Mouse (Mus musculus) brain, embryonic 14.5 days (tissue): ENCODE results near the gene Fam71e1. TPM values are rescaled to one million over a fixed set of nuclear protein-coding genes. Genes with fewer than 3 reads are reported as not detected.
A peak's percentile ranks its signal among the peaks of the same experiment; 100 is the strongest.

Experiments
- DNase-seq: peaks from one replicate; pipeline ENCODE4 v3.0.0-alpha.2; 2011; ENCODE audit warnings: low read depth
- CTCF ChIP-seq: fragments of 200-500 bp; IDR thresholded peaks from 2 replicates; pipeline ENCODE4 v1.5.1; 2012; ENCODE audit warnings: inconsistent platforms, mild to moderate bottlenecking, moderate library complexity, borderline replicate concordance; ENCODE audit not compliant: insufficient read depth, insufficient read length; ENCODE audit errors: extremely low read depth
- POLR2A ChIP-seq: fragments of 200-500 bp; IDR thresholded peaks from 2 replicates; pipeline ENCODE4 v1.6.1; 2012; ENCODE audit warnings: mild to moderate bottlenecking, inconsistent platforms, borderline replicate concordance; ENCODE audit not compliant: poor library complexity, insufficient read depth, insufficient read length, severe bottlenecking; ENCODE audit errors: extremely low read depth
- polyA plus RNA-seq: library from polyadenylated mRNA; depleted of rRNA; stranded (reverse); fragments of >200 nt; gene quantifications from 2 replicates; pipeline ENCODE4 v1.2.3, GENCODE M21; 2012

The Fam71e1 gene
- polyA plus RNA-seq, 1 experiment, result 31.7 TPM

GRCm38 (mm10) chr7:44531946-44532732 is 35.8 kb downstream of the Fam71e1 start, which contains the start of gene Spib:
Gene Spib (minus strand): TSS chr7:44532071.
- TF ChIP-seq POLR2A (no peak), CTCF (no peak)
- no peak for DNase-seq

GRCm38 (mm10) chr7:44532918-44533745 is 36.8 kb downstream of the Fam71e1 start:
- TF ChIP-seq CTCF, result no peak
- TF ChIP-seq POLR2A, result no peak
- DNase-seq, result no peak

DNA sequence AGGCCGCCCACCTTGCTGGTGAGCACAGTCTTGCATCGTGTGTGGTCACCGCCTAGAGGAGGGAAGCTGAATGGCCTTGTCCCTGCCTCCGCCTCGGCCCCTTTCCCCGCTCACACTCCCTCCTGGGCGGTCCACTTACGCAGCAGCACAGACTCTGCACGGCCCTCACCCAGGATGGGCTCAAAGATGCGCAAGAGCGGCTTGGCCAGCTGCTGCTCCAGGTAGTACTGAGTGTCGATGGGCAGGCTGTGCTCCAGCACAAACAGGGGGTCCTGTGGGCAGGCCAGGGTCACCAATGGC is 37.3 kb downstream of the Fam71e1 start:
- TF ChIP-seq POLR2A, result no peak
- TF ChIP-seq CTCF, result no peak
- DNase-seq, result no peak

- DNase-seq, result no peak
- no peak for TF ChIP-seq CTCF
Measured at GRCm38 (mm10) chr7:44534242-44534641, 37.9 kb downstream of the Fam71e1 start.

- no peak for TF ChIP-seq CTCF
- TF ChIP-seq POLR2A, result no peak
- DNase-seq, result no peak
Measured at GRCm38 (mm10) chr7:44534656-44535441, 38.5 kb downstream of the Fam71e1 start.

GRCm38 (mm10) chr7:44535657-44536589 is 39.5 kb downstream of the Fam71e1 start:
- TF ChIP-seq POLR2A (no peak), CTCF (no peak)
- DNase-seq, result no peak

DNA sequence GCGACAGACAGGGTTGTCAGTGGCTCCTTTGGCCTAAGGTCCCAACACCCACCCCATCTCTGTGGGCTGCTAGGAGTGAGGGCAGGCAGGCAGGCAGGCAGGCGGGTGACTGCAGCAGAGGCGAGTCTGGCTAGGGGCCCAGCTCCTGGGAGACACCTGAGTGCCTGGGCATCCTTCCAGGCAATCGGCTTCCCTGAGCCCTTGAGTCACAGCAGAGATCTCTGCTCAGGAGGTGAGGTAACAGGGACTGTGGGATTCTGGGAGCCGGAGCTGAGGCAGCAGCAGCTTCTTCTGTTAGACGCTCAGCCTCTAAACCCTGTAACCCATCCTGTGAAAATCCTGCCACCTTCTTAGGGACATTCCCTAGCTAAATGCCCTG is 40.2 kb downstream of the Fam71e1 start:
- TF ChIP-seq CTCF, result no peak
- no peak for TF ChIP-seq POLR2A
- DNase-seq, result peak; percentile 19

GRCm38 (mm10) chr7:44537009-44537408 is 40.6 kb downstream of the Fam71e1 start:
- TF ChIP-seq CTCF, result no peak
- TF ChIP-seq POLR2A, result no peak
- DNase-seq, result no peak

DNA sequence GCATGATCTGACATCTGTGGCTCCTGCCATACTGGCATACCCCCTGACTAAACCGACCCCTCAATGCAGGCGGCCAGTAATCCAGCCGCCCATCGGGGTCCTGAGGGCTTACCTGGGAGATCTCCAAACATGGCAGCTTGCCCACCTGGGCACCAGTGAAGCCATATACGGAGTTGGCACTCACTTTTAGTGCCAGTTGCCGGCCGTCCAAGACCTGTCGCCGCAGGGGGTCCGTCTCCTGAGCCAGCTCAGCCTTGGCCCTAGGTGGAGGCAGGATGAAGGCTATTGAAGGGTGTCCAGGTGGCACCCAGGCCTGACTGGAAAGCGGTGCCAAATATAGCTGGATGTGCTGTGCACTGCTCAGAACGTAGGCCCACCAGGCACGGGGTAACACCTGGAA is 41.1 kb downstream of the Fam71e1 start:
- TF ChIP-seq POLR2A, result no peak

GRCm38 (mm10) chr7:44538756-44539624 is 42.6 kb downstream of the Fam71e1 start:
- DNase-seq, result no peak
- no peak for TF ChIP-seq POLR2A
- TF ChIP-seq CTCF, result no peak

More for the DNA sequence above, 41.1 kb downstream of the Fam71e1 start:
- no peak for DNase-seq

DNA sequence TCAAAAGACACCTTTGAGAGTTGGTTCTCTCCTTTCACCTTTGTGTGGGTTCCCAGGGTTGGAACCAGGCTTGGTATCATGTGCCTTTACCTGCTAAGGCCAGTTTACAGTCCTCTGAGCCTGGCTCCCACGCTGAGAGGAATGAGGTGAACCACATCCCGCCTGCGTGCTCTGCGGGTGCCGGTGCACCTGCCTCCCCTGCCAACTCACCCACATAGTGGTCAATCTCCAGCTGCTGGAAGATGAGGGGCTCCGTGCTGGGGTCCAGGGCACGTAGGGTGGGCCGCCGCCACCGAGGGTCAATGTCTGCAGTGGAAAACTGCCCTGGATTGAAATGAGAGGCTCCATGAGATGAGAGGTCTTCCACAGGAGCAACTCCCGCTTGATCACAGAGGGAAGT is 46.2 kb downstream of the Fam71e1 start:
- DNase-seq, result no peak
- TF ChIP-seq POLR2A (no peak), CTCF (no peak)

DNA sequence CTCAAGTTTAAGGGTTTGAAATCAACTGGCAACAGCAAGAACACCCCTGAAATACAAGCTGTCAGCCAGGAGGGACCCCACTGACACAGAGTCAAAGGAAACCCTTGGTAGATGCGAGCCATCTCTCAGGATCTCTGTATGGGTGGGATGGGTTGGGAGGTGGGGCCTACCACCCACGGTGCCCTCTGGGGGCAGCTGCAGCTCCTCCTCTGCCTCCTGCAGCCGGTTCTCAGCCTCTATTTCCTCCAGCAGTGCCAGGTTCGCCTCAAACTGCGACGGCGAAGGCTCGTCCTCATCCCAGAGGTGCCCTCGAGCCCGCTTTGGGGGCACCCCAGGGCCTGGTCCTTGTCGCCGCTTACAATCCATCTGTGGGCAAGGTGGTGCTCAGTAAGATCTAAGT is 46.7 kb downstream of the Fam71e1 start:
- DNase-seq, result no peak
- no peak for TF ChIP-seq POLR2A
- TF ChIP-seq CTCF, result no peak

GRCm38 (mm10) chr7:44546274-44546673 is 49.9 kb downstream of the Fam71e1 start:
- TF ChIP-seq POLR2A (no peak), CTCF (no peak)
- DNase-seq, result no peak
